ENCODE assay signal across 8 mouse cellular contexts in the genomic region with DNA sequence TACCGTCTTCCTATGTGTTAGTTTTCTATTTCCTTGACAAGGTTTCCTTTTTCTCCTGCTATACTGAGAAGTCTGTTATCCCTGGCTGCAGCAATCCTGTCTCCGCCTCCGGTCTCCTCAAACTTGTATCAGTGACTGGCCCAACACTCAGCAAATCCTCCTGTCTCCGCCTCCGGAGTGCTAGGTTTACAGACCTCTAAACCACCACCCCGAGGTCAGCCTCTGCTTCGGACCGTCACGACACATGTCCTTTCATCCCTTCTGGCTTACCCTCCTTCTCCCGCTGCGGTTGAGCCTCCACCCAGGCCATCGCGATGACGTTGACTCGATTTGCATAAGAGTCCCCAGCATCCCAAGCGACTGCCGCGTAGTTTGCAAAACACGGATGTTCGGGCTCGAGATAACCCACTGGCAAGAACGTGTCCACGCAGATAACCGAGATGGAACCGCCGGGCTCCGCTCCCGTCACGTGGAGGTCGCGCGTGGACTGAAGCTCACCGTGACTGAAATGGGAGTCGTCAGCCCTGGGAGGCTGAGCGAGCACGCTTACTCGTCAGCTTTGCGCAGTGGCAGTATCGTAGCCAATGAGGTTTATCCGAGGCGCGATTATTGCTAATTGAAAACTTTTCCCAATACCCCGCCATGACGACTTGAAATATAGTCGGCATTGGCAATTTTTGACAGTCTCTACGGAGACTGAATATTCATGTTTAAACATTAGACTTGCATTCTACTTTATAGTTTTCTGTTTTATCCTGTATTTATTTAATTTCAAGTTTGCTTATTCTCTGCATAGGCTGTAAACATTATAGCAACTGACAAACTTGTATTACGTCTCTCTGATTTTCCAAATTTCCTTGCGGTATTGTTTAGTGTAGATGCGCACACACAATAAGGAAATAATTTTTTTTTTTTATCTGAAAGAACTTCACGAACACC. TPM values are rescaled to one million over a fixed set of nuclear protein-coding genes. Genes with fewer than 3 reads are reported as not detected.
DNase-seq lines count a peak whose midpoint lies in the region; ATAC-seq and TF ChIP-seq lines count a peak whose summit lies in the region.

No protein-coding gene starts in this region.

- WGBS in heart, embryonic 11.5 days (ENCODE audit: insufficient replicate concordance) = 0% methylated on average over 50 of the region's 50 CpGs
- whole genome bisulfite sequencing in kidney, embryonic 16.5 days = under 1% methylated on average over 50 of the region's 50 CpGs
- WGBS in liver, adult 2 months = under 1% methylated on average over 50 of the region's 50 CpGs

- H3K36me3 ChIP-seq in heart, embryonic 11.5 days (ENCODE audit: control insufficient read depth, insufficient read depth, low read length) = no peaks in the 10 kb centered on the region
- no peaks in the 10 kb centered on the region for H3K36me3 ChIP-seq in kidney, embryonic 16.5 days (ENCODE audit: insufficient read depth, low read length)
- no peaks in the 10 kb centered on the region for H3K36me3 ChIP-seq in liver, adult 2 months (ENCODE audit: control insufficient read depth, insufficient read depth, low read length)
- H3K36me3 ChIP-seq in myocyte (ENCODE audit: control insufficient read depth, insufficient read depth) = no peaks in the 10 kb centered on the region
- no peaks in the 10 kb centered on the region for H3K36me3 ChIP-seq in splenic B cell, adult 2 months (ENCODE audit: control insufficient read depth, insufficient read depth, low read length, poor library complexity, severe bottlenecking)

- H3K27ac ChIP-seq in bone marrow macrophage, adult 2 months (ENCODE audit: insufficient read depth, low read depth, low read length) = peak overlapping the region; percentile 99
- H3K27ac ChIP-seq in embryonic fibroblast, embryonic 13.5 days (ENCODE audit: insufficient read depth, low read length) = peak overlapping the region; percentile 93
- H3K27ac ChIP-seq in heart, embryonic 11.5 days (ENCODE audit: low read depth, low read length) = peak overlapping the region; percentile 100
- peak overlapping the region; percentile 100 for H3K27ac ChIP-seq in kidney, embryonic 16.5 days (ENCODE audit: low read length)
- peak overlapping the region; percentile 94 for H3K27ac ChIP-seq in liver, adult 2 months (replicated peaks; ENCODE audit: insufficient read depth, low read depth, low read length)

- no peaks in the 10 kb centered on the region for H3K79me2 ChIP-seq in liver, adult 2 months (ENCODE audit: control insufficient read depth, insufficient read depth, low read length)
- no peaks in the 10 kb centered on the region for H3K79me2 ChIP-seq in myocyte (ENCODE audit: control insufficient read depth, insufficient read depth)

- H3K4me2 ChIP-seq in heart, embryonic 11.5 days = peak overlapping the region; percentile 76
- peak overlapping the region; percentile 73 for H3K4me2 ChIP-seq in kidney, embryonic 16.5 days (replicated peaks; ENCODE audit: low read depth, low read length)
- peak overlapping the region; percentile 96 for H3K4me2 ChIP-seq in myocyte (ENCODE audit: low read depth)

- peak; percentile 90 to 92 for DNase-seq in B cell, adult 2 months
- DNase-seq in liver, adult 2 months (ENCODE audit: extremely low read depth, low read depth, low spot score) = peak; percentile 86
- DNase-seq in splenic B cell, adult 2 months (ENCODE audit: low read depth, low spot score) = peak; percentile 95

- no peaks in the 10 kb centered on the region for H3K9me3 ChIP-seq in heart, embryonic 11.5 days (replicated peaks; ENCODE audit: control insufficient read depth, low read length)
- H3K9me3 ChIP-seq in kidney, embryonic 16.5 days (ENCODE audit: low read length) = no peaks in the 10 kb centered on the region

- H3K4me3 ChIP-seq in bone marrow macrophage, adult 2 months (ENCODE audit: insufficient read depth, low read length) = peak overlapping the region; percentile 38
- H3K4me3 ChIP-seq in embryonic fibroblast, embryonic 13.5 days (ENCODE audit: insufficient read depth, low read length) = no peak overlapping the region
- peak overlapping the region; percentile 37 for H3K4me3 ChIP-seq in heart, embryonic 11.5 days (ENCODE audit: low read depth, low read length)
- peak overlapping the region; percentile 51 for H3K4me3 ChIP-seq in kidney, embryonic 16.5 days (ENCODE audit: low read length)
- H3K4me3 ChIP-seq in liver, adult 2 months (ENCODE audit: insufficient read depth, low read depth, low read length) = peak overlapping the region; percentile 48
- H3K4me3 ChIP-seq in myocyte = peak overlapping the region; percentile 17

- TF ChIP-seq CTCF in bone marrow macrophage, adult 2 months (IDR thresholded peaks at IDR 0.05; ENCODE audit: low read depth, low read length) = no peak
- no peak for TF ChIP-seq CTCF in embryonic fibroblast, embryonic 13.5 days (IDR thresholded peaks at IDR 0.05; ENCODE audit: borderline replicate concordance, insufficient read depth, low read length)
- no peak for TF ChIP-seq CTCF in liver, adult 2 months (IDR thresholded peaks at IDR 0.05; ENCODE audit: low read depth, low read length)

- peak; percentile 81 for ATAC-seq in heart, embryonic 11.5 days (replicated peaks; ENCODE audit: insufficient number of reproducible peaks, low FRiP score, low TSS enrichment)
- peak; percentile 82 for ATAC-seq in kidney, embryonic 16.5 days (ENCODE audit: low FRiP score, low TSS enrichment)

- TF ChIP-seq POLR2A in bone marrow macrophage, adult 2 months (IDR thresholded peaks at IDR 0.05; ENCODE audit: borderline replicate concordance, low read depth, low read length) = peak; percentile 97
- peak; percentile 90 for TF ChIP-seq POLR2A in embryonic fibroblast, embryonic 13.5 days (IDR thresholded peaks at IDR 0.05; ENCODE audit: low read depth, low read length)
- TF ChIP-seq POLR2A in liver, adult 2 months (IDR thresholded peaks at IDR 0.05; ENCODE audit: extremely low read depth, insufficient read depth, low read length) = peak; percentile 93
- peak; percentile 85 for TF ChIP-seq POLR2A in myocyte (IDR thresholded peaks at IDR 0.05; ENCODE audit: insufficient read length, low read depth)

- peaks cover 18% of the 10 kb centered on the region for H3K4me1 ChIP-seq in bone marrow macrophage, adult 2 months (ENCODE audit: control insufficient read depth, insufficient read depth, low read length)
- H3K4me1 ChIP-seq in embryonic fibroblast, embryonic 13.5 days (ENCODE audit: control insufficient read depth, insufficient read depth, low read length) = peaks cover 16% of the 10 kb centered on the region
- H3K4me1 ChIP-seq in heart, embryonic 11.5 days (ENCODE audit: control insufficient read depth, insufficient read depth, low read length) = peaks cover 10% of the 10 kb centered on the region
- peaks cover 33% of the 10 kb centered on the region for H3K4me1 ChIP-seq in kidney, embryonic 16.5 days (ENCODE audit: insufficient read depth, low read length)
- H3K4me1 ChIP-seq in liver, adult 2 months (ENCODE audit: control insufficient read depth, insufficient read depth, low read length) = peaks cover 2% of the 10 kb centered on the region; the same call in 1 of the 2 replicates

- H3K27me3 ChIP-seq in heart, embryonic 11.5 days (ENCODE audit: control insufficient read depth, insufficient read depth, low read length) = no peaks in the 10 kb centered on the region
- no peaks in the 10 kb centered on the region for H3K27me3 ChIP-seq in kidney, embryonic 16.5 days (ENCODE audit: insufficient read depth, low read length)
- H3K27me3 ChIP-seq in liver, adult 2 months (ENCODE audit: control insufficient read depth, insufficient read depth, low read length) = no peaks in the 10 kb centered on the region
- H3K27me3 ChIP-seq in myocyte (ENCODE audit: control insufficient read depth, insufficient read depth, insufficient read length) = no peaks in the 10 kb centered on the region
- H3K27me3 ChIP-seq in splenic B cell, adult 2 months (ENCODE audit: control insufficient read depth, insufficient read depth, low read length, poor library complexity, severe bottlenecking) = no peaks in the 10 kb centered on the region

- peak overlapping the region; percentile 42 for H3ac ChIP-seq in myocyte (ENCODE audit: control insufficient read depth, insufficient read length)

- peak overlapping the region; percentile 89 for H3K9ac ChIP-seq in heart, embryonic 11.5 days (ENCODE audit: low read depth, low read length)
- H3K9ac ChIP-seq in kidney, embryonic 16.5 days (replicated peaks; ENCODE audit: low read length) = peak overlapping the region; percentile 90
- H3K9ac ChIP-seq in liver, adult 2 months (ENCODE audit: low read depth, low read length) = peak overlapping the region; percentile 86

TF ChIP-seq in myocyte, 11 proteins besides CTCF, POLR2A, EP300 and RAD21 (continues in another document):
- TF ChIP-seq CEBPB (IDR thresholded peaks at IDR 0.05; ENCODE audit: insufficient read depth, poor library complexity, severe bottlenecking) = peak; percentile 80; the same call in 1 of the 2 replicates

RNA-seq across cellular contexts. Expression of a gene that starts 5.4 kb away (rescaled TPM):
- 15.6 and 17.8 TPM in 2 replicates for polyA plus RNA-seq in bone marrow macrophage, adult 2 months (2012; ENCODE audit: insufficient read depth, insufficient read length, missing spikeins)
- polyA plus RNA-seq in embryonic fibroblast, embryonic 13.5 days (2011; ENCODE audit: insufficient read length, low read depth, missing spikeins) = 12.8 and 18.5 TPM in 2 replicates
- 15.8 and 19.2 TPM in 2 replicates for polyA plus RNA-seq in heart, embryonic 11.5 days (2014; fragmentation: Nextera tagmentation; extraction: Ambion mirVana)
- 27.3 and 27.5 TPM in 2 replicates for polyA plus RNA-seq in kidney, embryonic 16.5 days (2015; fragmentation: Nextera tagmentation; extraction: Ambion mirVana)
- 11.5 and 15.0 TPM in 2 replicates for total RNA-seq in liver, adult 2 months (2014; rRNA removed)
- 26.1 and 26.6 TPM in 2 replicates for polyA plus RNA-seq in liver, adult 2 months (2012; rRNA removed)
- 13.6 TPM for polyA plus RNA-seq in myocyte (2012; fragmentation: generic; extraction: Trizol)

RNA-seq across cellular contexts. Expression of a gene that starts 16.5 kb away (rescaled TPM):
- 109 and 121 TPM in 2 replicates for polyA plus RNA-seq in bone marrow macrophage, adult 2 months (2012; ENCODE audit: insufficient read depth, insufficient read length, missing spikeins)
- polyA plus RNA-seq in embryonic fibroblast, embryonic 13.5 days (2011; ENCODE audit: insufficient read length, low read depth, missing spikeins) = 25.7 and 35.2 TPM in 2 replicates
- 11.7 and 14.4 TPM in 2 replicates for polyA plus RNA-seq in heart, embryonic 11.5 days (2014; fragmentation: Nextera tagmentation; extraction: Ambion mirVana)
- 60.5 and 67.2 TPM in 2 replicates for polyA plus RNA-seq in kidney, embryonic 16.5 days (2015; fragmentation: Nextera tagmentation; extraction: Ambion mirVana)
- total RNA-seq in liver, adult 2 months (2014; rRNA removed) = 10.5 and 15.2 TPM in 2 replicates
- polyA plus RNA-seq in liver, adult 2 months (2012; rRNA removed) = 33.6 and 40.2 TPM in 2 replicates
- polyA plus RNA-seq in myocyte (2012; fragmentation: generic; extraction: Trizol) = 120 TPM

RNA-seq across cellular contexts. Expression of a gene that starts 23.9 kb away (rescaled TPM):
- not detected in 2 replicates for polyA plus RNA-seq in bone marrow macrophage, adult 2 months (2012; ENCODE audit: insufficient read depth, insufficient read length, missing spikeins)
- not detected in 2 replicates for polyA plus RNA-seq in embryonic fibroblast, embryonic 13.5 days (2011; ENCODE audit: insufficient read length, low read depth, missing spikeins)
- 1.0 and 1.2 TPM in 2 replicates for polyA plus RNA-seq in heart, embryonic 11.5 days (2014; fragmentation: Nextera tagmentation; extraction: Ambion mirVana)
- 0.94 and 2.1 TPM in 2 replicates for polyA plus RNA-seq in kidney, embryonic 16.5 days (2015; fragmentation: Nextera tagmentation; extraction: Ambion mirVana)
- total RNA-seq in liver, adult 2 months (2014; rRNA removed) = 0.40 and 2.7 TPM in 2 replicates
- polyA plus RNA-seq in liver, adult 2 months (2012; rRNA removed) = not detected in 2 replicates
- polyA plus RNA-seq in myocyte (2012; fragmentation: generic; extraction: Trizol) = not detected
